ENCODE assay signal across 8 mouse cellular contexts in genomic region chr2:30700471-30700870, GRCm38 (mm10).
A peak's percentile ranks its signal among the peaks of the same experiment; 100 is the strongest.
DNase-seq lines count a peak whose midpoint lies in the region; ATAC-seq and TF ChIP-seq lines count a peak whose summit lies in the region.

No protein-coding gene starts in this region.

- 95% methylated on average over 1 of the region's 1 CpGs for WGBS in lung, embryonic 16.5 days
- WGBS in limb, embryonic 15.5 days, result 95% methylated on average over 1 of the region's 1 CpGs
- 90% methylated on average over 1 of the region's 1 CpGs for WGBS in stomach, embryonic 14.5 days

- no peaks in the 10 kb centered on the region for H3K36me3 ChIP-seq in lung, embryonic 16.5 days (ENCODE audit: control insufficient read depth, insufficient read depth, low read length)
- no peaks in the 10 kb centered on the region for H3K36me3 ChIP-seq in limb, embryonic 15.5 days
- H3K36me3 ChIP-seq in stomach, embryonic 14.5 days (ENCODE audit: control insufficient read depth, insufficient read depth, low read length), result no peaks in the 10 kb centered on the region

- H3K27ac ChIP-seq in gastrocnemius, adult 2 months, result peak overlapping the region; percentile 92
- peak overlapping the region; percentile 49 for H3K27ac ChIP-seq in lung, embryonic 16.5 days (ENCODE audit: low read length)
- peak overlapping the region; percentile 73 for H3K27ac ChIP-seq in limb, embryonic 15.5 days
- peak overlapping the region; percentile 57 for H3K27ac ChIP-seq in stomach, embryonic 14.5 days (ENCODE audit: low read length)

- H3K4me1 ChIP-seq in lung, embryonic 16.5 days (replicated peaks; ENCODE audit: control insufficient read depth, insufficient read depth, low read length), result peaks cover 24% of the 10 kb centered on the region
- peaks cover 26% of the 10 kb centered on the region for H3K4me1 ChIP-seq in limb, embryonic 15.5 days
- peaks cover 20% of the 10 kb centered on the region for H3K4me1 ChIP-seq in stomach, embryonic 14.5 days (ENCODE audit: control insufficient read depth, insufficient read depth, low read length)

- no peak overlapping the region for H3K4me2 ChIP-seq in lung, embryonic 16.5 days (ENCODE audit: low read depth, low read length)
- H3K4me2 ChIP-seq in limb, embryonic 15.5 days, result no peak overlapping the region
- no peak overlapping the region for H3K4me2 ChIP-seq in stomach, embryonic 14.5 days (replicated peaks; ENCODE audit: low read depth, low read length)

- no peak for TF ChIP-seq CTCF in gastrocnemius, adult 2 months (IDR thresholded peaks at IDR 0.05)

- no peak overlapping the region; the same call in 1 of the 2 replicates for H3K9ac ChIP-seq in lung, embryonic 16.5 days (ENCODE audit: low read length)
- H3K9ac ChIP-seq in limb, embryonic 15.5 days, result no peak overlapping the region
- H3K9ac ChIP-seq in stomach, embryonic 14.5 days (replicated peaks; ENCODE audit: low read depth, low read length), result no peak overlapping the region

- H3K9me3 ChIP-seq in lung, embryonic 16.5 days (ENCODE audit: control insufficient read depth, low read length), result no peaks in the 10 kb centered on the region
- no peaks in the 10 kb centered on the region for H3K9me3 ChIP-seq in limb, embryonic 15.5 days
- H3K9me3 ChIP-seq in stomach, embryonic 14.5 days (ENCODE audit: control insufficient read depth, low read depth, low read length), result no peaks in the 10 kb centered on the region

- ATAC-seq in lung, embryonic 16.5 days (ENCODE audit: low read depth), result no peak
- ATAC-seq in limb, embryonic 15.5 days (ENCODE audit: insufficient number of reproducible peaks, low FRiP score, low TSS enrichment, low read depth), result no peak
- ATAC-seq in stomach, embryonic 14.5 days (ENCODE audit: insufficient number of reproducible peaks, insufficient read depth, low FRiP score, low read depth), result no peak

- no peak for DNase-seq in gastrocnemius, adult 2 months
- DNase-seq in gastrocnemius, postnatal 10 days, result no peak
- no peak for DNase-seq in lung, postnatal 4 days
- DNase-seq in B cell, adult 2 months, result no peak
- DNase-seq in thymus, postnatal 36 days, result no peak

- H3K27me3 ChIP-seq in lung, embryonic 16.5 days (ENCODE audit: control insufficient read depth, insufficient read depth, low read depth, low read length), result no peaks in the 10 kb centered on the region
- no peaks in the 10 kb centered on the region for H3K27me3 ChIP-seq in limb, embryonic 15.5 days
- no peaks in the 10 kb centered on the region for H3K27me3 ChIP-seq in stomach, embryonic 14.5 days (ENCODE audit: control insufficient read depth, insufficient read depth, low read length)

- no peak overlapping the region; the same call in 1 of the 2 replicates for H3K4me3 ChIP-seq in gastrocnemius, adult 2 months
- no peak overlapping the region for H3K4me3 ChIP-seq in lung, embryonic 16.5 days (ENCODE audit: low read length)
- H3K4me3 ChIP-seq in limb, embryonic 15.5 days, result no peak overlapping the region
- no peak overlapping the region for H3K4me3 ChIP-seq in stomach, embryonic 14.5 days (ENCODE audit: low read depth, low read length)

- intact Hi-C loops in gastrocnemius, adult 2 months (cut with DNase I), result no loop called here
